Mouse (Mus musculus) limb, embryonic 14.5 days (tissue): ENCODE results near the gene Nav2. TPM values are rescaled to one million over a fixed set of nuclear protein-coding genes. Genes with fewer than 3 reads are reported as not detected.

ENCODE experiments used
- ATAC-seq: fragments of 200-750 bp; cut with Nextera tagmentation; 2 replicates; pipeline ENCODE4 v1.8.0; 2017; ENCODE audit warnings: low read depth, moderate number of reproducible peaks, moderate TSS enrichment; ENCODE audit not compliant: low FRiP score
- DNase-seq: peaks from one replicate; pipeline ENCODE4 v3.0.0-alpha.2; 2015; ENCODE audit warnings: low spot score
- H3K27ac ChIP-seq: fragments of 300-500 bp; sonication (generic); replicated peaks from 2 replicates; pipeline ENCODE4 v1.5.1; 2014; ENCODE audit warnings: low read depth, mild to moderate bottlenecking, low read length, moderate library complexity, mixed read lengths
- H3K27me3 ChIP-seq: fragments of 300-500 bp; sonication (generic); 2 replicates; pipeline ENCODE4 v1.6.1; 2014; ENCODE audit warnings: low read length, mixed read lengths; ENCODE audit not compliant: control insufficient read depth, insufficient read depth
- H3K36me3 ChIP-seq: fragments of 300-500 bp; sonication (generic); 2 replicates; pipeline ENCODE4 v1.6.1; 2014; ENCODE audit warnings: mild to moderate bottlenecking, low read length, moderate library complexity, mixed read lengths; ENCODE audit not compliant: control insufficient read depth, insufficient read depth
- H3K4me1 ChIP-seq: fragments of 300-500 bp; sonication (generic); 2 replicates; pipeline ENCODE4 v1.6.1; 2014; ENCODE audit warnings: antibody characterized with exemption, low read length, mixed read lengths; ENCODE audit not compliant: control insufficient read depth, insufficient read depth
- H3K4me2 ChIP-seq: fragments of 300-500 bp; sonication (generic); replicated peaks from 2 replicates; pipeline ENCODE4 v1.6.1; 2014; ENCODE audit warnings: low read depth, mild to moderate bottlenecking, low read length, moderate library complexity; ENCODE audit not compliant: severe bottlenecking
- H3K4me3 ChIP-seq: fragments of 300-500 bp; sonication (generic); replicated peaks from 2 replicates; pipeline ENCODE4 v1.5.1; 2014; ENCODE audit warnings: low read length
- H3K9ac ChIP-seq: fragments of 300-500 bp; sonication (generic); 2 replicates; pipeline ENCODE4 v1.6.1; 2014; ENCODE audit warnings: mild to moderate bottlenecking, low read depth, low read length, moderate library complexity; ENCODE audit not compliant: severe bottlenecking
- H3K9me3 ChIP-seq: fragments of 300-500 bp; sonication (generic); 2 replicates; pipeline ENCODE4 v1.6.1; 2016; ENCODE audit warnings: low read length; ENCODE audit not compliant: control insufficient read depth
- POLR2A ChIP-seq: fragments of 200-500 bp; IDR thresholded peaks from 2 replicates; pipeline ENCODE4 v1.8.0; 2012; ENCODE audit warnings: inconsistent platforms, mild to moderate bottlenecking, moderate library complexity, borderline replicate concordance; ENCODE audit not compliant: insufficient read depth, insufficient read length; ENCODE audit errors: extremely low read depth
- WGBS: fragments of 180-500 bp; shearing (Covaris S2); extraction: QIAGEN DNeasy Blood & Tissue Kit; methylation state at CpG from one replicate; pipeline ENCODE4 v1.1.7; 2014; 5-methylcytosine and 5-hydroxymethylcytosine counted together
- polyA plus RNA-seq, 2 experiments: library from polyadenylated mRNA; depleted of rRNA in 1 of 2; stranded (reverse) in 1 of 2; unstranded in 1 of 2; fragments of >200 nt; fragmentation: Nextera tagmentation in 1 of 2; extraction: Ambion mirVana in 1 of 2; gene quantifications; 2 replicates each; pipeline versions ENCODE4 v1.2.1 to v1.2.3; 2012 to 2014

Gene Nav2
- polyA plus RNA-seq, 2 experiments, result 15.8 to 16.8 TPM

DNA sequence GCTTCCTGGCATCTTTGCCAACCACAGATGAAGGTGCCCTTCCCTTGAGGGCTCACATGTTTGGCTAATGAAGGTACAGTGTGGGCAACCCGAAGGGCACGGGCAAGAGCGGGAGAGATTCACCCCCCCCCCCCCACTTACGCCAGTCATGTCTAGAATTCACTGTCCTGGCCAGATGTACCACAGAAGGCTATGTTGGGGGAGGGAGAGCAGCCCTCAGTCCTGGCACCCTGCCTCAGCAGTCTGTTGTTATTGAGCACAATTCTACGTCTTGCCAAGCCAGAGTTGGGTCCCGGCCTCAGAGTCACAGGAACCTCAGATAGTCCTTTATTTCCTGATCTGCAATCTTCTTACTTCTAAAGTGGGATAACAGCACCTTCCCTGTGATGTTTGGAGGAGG, 357.9 kb downstream of the Nav2 start:
- Histone ChIP-seq H3K27me3 (no peaks in the 10 kb centered on the region), H3K4me1 (0 out of 2 replicates have a peak, but pooled peaks cover 3% of the 10 kb centered on the region), H3K4me3 (no peak overlapping the region), H3K36me3 (no peaks in the 10 kb centered on the region), H3K27ac (no peak overlapping the region), H3K4me2 (no peak overlapping the region), H3K9me3 (no peaks in the 10 kb centered on the region), H3K9ac (no peak overlapping the region)
- 64% methylated on average over 6 of the region's 6 CpGs for WGBS
- ATAC-seq (no peak), DNase-seq (no peak)
- no peak for TF ChIP-seq POLR2A

DNA sequence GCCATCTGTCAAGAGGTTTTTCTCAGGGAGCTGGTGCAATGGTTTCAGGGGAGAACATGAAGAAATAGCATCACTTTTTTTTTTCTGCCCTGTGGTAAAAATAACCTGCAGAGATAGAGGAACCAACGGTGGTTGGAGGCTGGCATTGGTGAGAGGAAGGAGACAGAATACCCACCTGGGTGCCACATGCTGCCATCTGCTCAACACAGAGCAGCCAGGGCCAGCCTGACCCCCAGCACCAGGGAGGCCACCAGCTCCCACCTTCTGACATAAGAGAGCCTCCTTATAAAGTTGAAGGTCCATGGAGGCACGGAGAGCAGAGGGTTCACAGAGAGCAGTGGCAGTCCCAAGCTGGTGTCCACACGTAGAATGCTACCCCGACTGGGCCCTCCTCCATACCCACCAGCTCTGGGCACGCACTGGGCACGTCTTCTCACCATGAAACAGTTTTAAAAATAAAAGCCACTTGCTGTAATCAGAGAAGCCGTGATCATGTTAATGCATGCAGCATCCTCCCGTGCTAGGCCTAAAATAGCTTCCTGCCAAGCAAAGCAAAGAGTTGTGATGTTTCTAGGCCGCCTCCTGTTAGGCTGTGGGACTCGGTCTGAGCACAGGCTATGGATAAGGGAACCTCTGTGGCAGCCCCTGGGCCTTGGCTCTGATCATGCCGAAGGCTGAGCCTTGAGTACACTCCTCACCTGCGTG, 359.3 kb downstream of the Nav2 start:
- H3K27me3 ChIP-seq, result no peaks in the 10 kb centered on the region
- DNase-seq (no peak), ATAC-seq (no peak)
- WGBS, result 78% methylated on average over 12 of the region's 12 CpGs
- H3K4me1 ChIP-seq, result peaks cover 3% of the 10 kb centered on the region
- no peak overlapping the region for H3K27ac ChIP-seq
- H3K9ac ChIP-seq, result no peak overlapping the region
- TF ChIP-seq POLR2A, result no peak
- H3K4me2 ChIP-seq, result no peak overlapping the region
- no peak overlapping the region for H3K4me3 ChIP-seq
- H3K36me3 ChIP-seq, result no peaks in the 10 kb centered on the region
- H3K9me3 ChIP-seq, result no peaks in the 10 kb centered on the region

DNA sequence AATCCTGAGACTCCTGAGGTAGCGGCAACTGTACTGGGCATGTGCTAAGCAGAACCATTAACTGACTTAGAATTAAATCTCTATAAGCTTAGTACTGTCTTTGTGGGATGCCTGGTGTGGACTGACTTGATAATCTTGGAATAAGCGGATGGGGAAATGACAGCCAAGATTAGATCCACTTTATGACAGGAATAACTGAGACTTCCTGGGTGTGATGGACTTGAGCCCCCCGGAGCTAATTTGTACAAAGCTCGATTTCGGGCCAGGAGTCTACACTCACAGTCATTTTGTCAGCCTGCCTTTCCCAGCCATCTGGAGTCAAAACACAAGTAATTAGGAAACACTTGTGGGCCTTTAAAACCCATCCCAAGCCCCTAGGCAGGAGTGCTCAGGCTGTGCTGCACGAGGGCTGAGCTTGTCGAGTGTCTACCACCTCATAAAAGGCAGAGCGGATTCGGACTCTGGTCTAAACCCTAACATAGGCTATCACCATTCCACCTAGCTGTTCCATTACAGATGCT, 359.9 kb downstream of the Nav2 start:
- no peak overlapping the region for H3K4me2 ChIP-seq
- H3K27me3 ChIP-seq, result no peaks in the 10 kb centered on the region
- H3K4me1 ChIP-seq, result peaks cover 3% of the 10 kb centered on the region
- H3K9me3 ChIP-seq, result no peaks in the 10 kb centered on the region
- no peaks in the 10 kb centered on the region for H3K36me3 ChIP-seq
- no peak overlapping the region for H3K9ac ChIP-seq
- ATAC-seq, result no peak
- TF ChIP-seq POLR2A, result no peak
- WGBS, result 47% methylated on average over 9 of the region's 9 CpGs
- H3K27ac ChIP-seq, result no peak overlapping the region
- DNase-seq, result no peak
- no peak overlapping the region for H3K4me3 ChIP-seq

DNA sequence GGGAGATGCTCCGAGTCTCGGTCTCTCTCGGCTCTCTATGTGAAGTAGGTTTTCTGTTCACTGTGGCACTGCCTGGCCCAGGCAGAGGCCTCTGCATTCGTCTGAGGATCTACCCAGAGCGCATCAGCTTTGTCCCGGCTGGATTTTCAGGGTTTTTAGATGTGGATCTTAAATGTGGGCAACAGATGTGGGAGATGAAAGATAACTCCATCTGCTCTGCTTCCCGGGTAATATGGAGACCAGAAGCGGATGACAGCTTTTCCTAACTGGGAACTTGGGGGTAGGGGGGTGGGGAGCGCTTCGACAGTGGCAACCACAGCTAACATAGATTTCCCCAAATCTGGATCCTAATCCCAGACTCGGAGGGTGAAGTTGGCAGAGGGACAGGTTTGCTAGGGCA, 362.3 kb downstream of the Nav2 start:
- 60% methylated on average over 11 of the region's 11 CpGs for WGBS
- no peaks in the 10 kb centered on the region for H3K27me3 ChIP-seq
- DNase-seq, result no peak

DNA sequence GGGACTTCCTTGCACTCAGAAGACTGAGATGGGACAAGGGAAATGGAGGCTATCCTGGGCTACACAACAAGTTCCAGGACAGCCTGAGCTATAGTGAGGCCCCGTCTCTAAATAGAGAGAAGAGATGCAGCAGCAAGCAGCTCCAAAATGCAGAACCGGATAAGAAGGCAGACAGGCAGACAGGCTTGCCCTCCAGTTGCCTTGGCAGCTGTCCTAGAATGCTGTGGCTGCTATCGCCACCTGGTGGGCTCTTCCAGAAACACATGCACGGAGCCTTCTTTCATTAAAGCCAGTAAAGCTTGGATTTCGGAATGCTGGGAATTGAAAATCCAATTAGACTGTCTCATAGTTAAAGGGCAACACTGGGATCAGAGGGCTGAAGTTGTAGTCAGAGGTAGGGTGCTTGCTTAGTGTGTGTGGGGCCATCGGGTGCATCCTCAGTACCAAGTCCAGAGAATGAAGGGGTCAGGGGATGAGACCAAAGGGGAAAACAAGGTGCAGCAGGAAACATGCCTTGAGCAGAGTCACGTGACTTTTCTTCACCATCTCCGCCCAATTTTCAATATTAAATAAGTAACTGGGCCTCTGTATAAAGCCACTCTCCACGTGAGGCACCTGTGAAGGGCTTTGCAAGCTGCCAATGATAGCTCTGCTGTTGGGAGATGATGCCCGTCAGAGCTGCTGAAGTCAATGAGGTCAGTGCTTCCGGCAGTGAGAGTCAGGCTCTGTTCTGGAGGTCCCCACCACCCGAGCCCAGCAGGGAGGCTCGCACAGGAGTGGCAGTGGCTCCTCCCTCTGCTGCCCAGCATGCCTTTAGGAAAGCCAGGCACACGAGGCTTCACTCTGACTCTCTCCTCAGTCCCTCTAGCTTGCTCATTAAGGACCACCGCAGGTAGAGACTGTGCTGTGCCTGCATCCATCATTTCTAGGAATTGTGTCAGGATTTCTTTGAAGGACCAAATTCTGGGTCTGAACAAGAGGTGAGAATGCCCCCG, 364.2 kb downstream of the Nav2 start:
- TF ChIP-seq POLR2A, result no peak
- ATAC-seq (no peak), DNase-seq (peak; percentile 86)
- Histone ChIP-seq H3K9ac (no peak overlapping the region), H3K27ac (no peak overlapping the region), H3K4me3 (no peak overlapping the region), H3K27me3 (no peaks in the 10 kb centered on the region), H3K4me2 (0 out of 2 replicates have a peak overlapping the region, but pooled peaks have one; percentile 15), H3K4me1 (peaks cover 3% of the 10 kb centered on the region), H3K9me3 (no peaks in the 10 kb centered on the region), H3K36me3 (no peaks in the 10 kb centered on the region)
- 22% methylated on average over 16 of the region's 16 CpGs for WGBS

More for the DNA sequence above, 362.3 kb downstream of the Nav2 start:
- H3K27ac ChIP-seq, result no peak overlapping the region
- H3K9me3 ChIP-seq, result no peaks in the 10 kb centered on the region
- peaks cover 3% of the 10 kb centered on the region for H3K4me1 ChIP-seq
- no peak for ATAC-seq
- no peak overlapping the region for H3K9ac ChIP-seq
- TF ChIP-seq POLR2A, result no peak
- H3K4me2 ChIP-seq, result no peak overlapping the region
- H3K4me3 ChIP-seq, result no peak overlapping the region
- no peaks in the 10 kb centered on the region for H3K36me3 ChIP-seq
